ENCODE assay signal across 8 mouse cellular contexts in the genomic region with DNA sequence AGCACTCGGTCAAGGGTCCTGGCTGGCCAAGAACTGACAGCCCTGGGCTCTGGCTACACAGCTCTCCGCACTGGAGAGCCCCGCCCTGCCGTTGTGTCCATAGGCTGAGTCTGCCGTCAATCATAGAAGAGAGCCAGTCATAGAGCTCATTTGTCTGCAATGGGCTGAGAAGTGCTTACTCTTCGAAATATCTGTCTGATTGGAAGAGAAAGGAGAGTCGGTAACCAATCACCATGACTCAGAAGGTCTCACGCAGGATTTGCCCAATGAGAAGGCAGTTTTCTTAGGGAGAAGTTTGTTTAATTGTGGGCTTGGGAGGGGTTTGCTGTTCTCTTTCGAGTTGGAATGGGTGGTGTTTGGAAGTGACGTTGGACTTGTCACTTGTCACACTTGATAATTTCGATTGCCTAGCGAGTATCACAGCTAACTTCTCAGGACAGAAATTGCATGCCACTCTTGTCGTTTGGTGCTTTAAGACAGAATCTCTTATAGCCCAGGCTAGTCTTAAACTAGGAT. TPM values are rescaled to one million over a fixed set of nuclear protein-coding genes. Genes with fewer than 3 reads are reported as not detected.
DNase-seq lines count a peak whose midpoint lies in the region; ATAC-seq lines count a peak whose summit lies in the region.

Pxmp4 (minus strand) TSS at position 71 of the 516 bp plus-strand sequence.

- DNase-seq in adipocyte (ENCODE audit: low spot score), result peak; percentile 100
- DNase-seq in embryo, embryonic 10 days (ENCODE audit: low spot score), result peak; percentile 97
- DNase-seq in gastrocnemius, postnatal 10 days, result peak; percentile 97
- peak; percentile 98 for DNase-seq in induced T-regulatory cell, adult 2 months (ENCODE audit: low read depth)
- DNase-seq in left cerebral cortex, adult 9 months (ENCODE audit: low spot score in 2 of 2), result peak; percentile 97 to 100
- DNase-seq in right cerebral cortex, postnatal 14 days, result peak; percentile 98
- peak; percentile 99 for DNase-seq in urinary bladder, postnatal 36 days (ENCODE audit: low spot score in 2 of 2)

- peak; percentile 95 for ATAC-seq in megakaryocyte progenitor cell, adult 5-6 weeks (replicated peaks; ENCODE audit: poor library complexity)

RNA-seq across cellular contexts. Expression of gene Pxmp4, which starts in this region (rescaled TPM):
- total RNA-seq in gastrocnemius, postnatal 10 days (2021), result 10 to 100 TPM; 15.1 to 16.1 TPM
- total RNA-seq in megakaryocyte progenitor cell, adult 5-6 weeks (2015), result 14.6 and 14.9 TPM in 2 replicates
- total RNA-seq in megakaryocyte progenitor cell, adult 5-6 weeks (2017), result 9.2 and 10.7 TPM in 2 replicates

Comparison
In these comparisons a context has a peak if more than half of its experiments do, and no peak if none do; other contexts are left out.
1. Peak in every context shown above with its lines: DNase-seq and ATAC-seq.